Mouse (Mus musculus) heart, embryonic 16.5 days (tissue): Measurements from ENCODE around the gene Syndig1l. TPM values are rescaled to one million over a fixed set of nuclear protein-coding genes. Genes with fewer than 3 reads are reported as not detected.

ENCODE experiments used
- ATAC-seq: fragments of 200-750 bp; cut with Nextera tagmentation; replicated peaks from 2 replicates; pipeline ENCODE4 v1.8.0; 2017; ENCODE audit warnings: moderate number of reproducible peaks; ENCODE audit not compliant: insufficient read depth, low FRiP score; ENCODE audit errors: extremely low read depth
- H3K27ac ChIP-seq: fragments of 300-500 bp; sonication (generic); 2 replicates; pipeline ENCODE4 v1.5.1; 2014; ENCODE audit warnings: mild to moderate bottlenecking, low read length, control low read depth, moderate library complexity
- H3K27me3 ChIP-seq: fragments of 300-500 bp; sonication (generic); 2 replicates; pipeline ENCODE4 v1.6.1; 2014; ENCODE audit warnings: low read length, mixed read lengths; ENCODE audit not compliant: control insufficient read depth, insufficient read depth
- H3K36me3 ChIP-seq: fragments of 300-500 bp; sonication (generic); 2 replicates; pipeline ENCODE4 v1.6.1; 2014; ENCODE audit not compliant: control insufficient read depth, insufficient read depth
- H3K4me1 ChIP-seq: fragments of 300-500 bp; sonication (generic); 2 replicates; pipeline ENCODE4 v1.6.1; 2014; ENCODE audit warnings: low read length, mixed read lengths; ENCODE audit not compliant: control insufficient read depth, insufficient read depth
- H3K4me2 ChIP-seq: fragments of 300-500 bp; sonication (generic); 2 replicates; pipeline ENCODE4 v1.6.1; 2014; ENCODE audit warnings: low read depth, mild to moderate bottlenecking, control low read depth, low read length
- H3K4me3 ChIP-seq: fragments of 300-500 bp; sonication (generic); 2 replicates; pipeline ENCODE4 v1.5.1; 2014; ENCODE audit warnings: mild to moderate bottlenecking, control low read depth, low read length
- H3K9ac ChIP-seq: fragments of 300-500 bp; sonication (generic); 2 replicates; pipeline ENCODE4 v1.6.1; 2014; ENCODE audit warnings: low read length, control low read depth
- H3K9me3 ChIP-seq: fragments of 300-500 bp; sonication (generic); replicated peaks from 2 replicates; pipeline ENCODE4 v1.6.1; 2016; ENCODE audit warnings: low read length; ENCODE audit not compliant: control insufficient read depth
- WGBS: fragments of 180-500 bp; shearing (Covaris S2); extraction: QIAGEN DNeasy Blood & Tissue Kit; methylation state at CpG from one replicate; pipeline ENCODE4 v1.1.7; 2014; 5-methylcytosine and 5-hydroxymethylcytosine counted together
- polyA plus RNA-seq: library from polyadenylated mRNA; unstranded; fragments of >200 nt; fragmentation: Nextera tagmentation; extraction: Ambion mirVana; gene quantifications from 2 replicates; pipeline ENCODE4 v1.2.1, GENCODE M21; 2015

The Syndig1l gene
- 0.14 TPM in 1 of 2 replicates, not detected in the other for polyA plus RNA-seq

DNA sequence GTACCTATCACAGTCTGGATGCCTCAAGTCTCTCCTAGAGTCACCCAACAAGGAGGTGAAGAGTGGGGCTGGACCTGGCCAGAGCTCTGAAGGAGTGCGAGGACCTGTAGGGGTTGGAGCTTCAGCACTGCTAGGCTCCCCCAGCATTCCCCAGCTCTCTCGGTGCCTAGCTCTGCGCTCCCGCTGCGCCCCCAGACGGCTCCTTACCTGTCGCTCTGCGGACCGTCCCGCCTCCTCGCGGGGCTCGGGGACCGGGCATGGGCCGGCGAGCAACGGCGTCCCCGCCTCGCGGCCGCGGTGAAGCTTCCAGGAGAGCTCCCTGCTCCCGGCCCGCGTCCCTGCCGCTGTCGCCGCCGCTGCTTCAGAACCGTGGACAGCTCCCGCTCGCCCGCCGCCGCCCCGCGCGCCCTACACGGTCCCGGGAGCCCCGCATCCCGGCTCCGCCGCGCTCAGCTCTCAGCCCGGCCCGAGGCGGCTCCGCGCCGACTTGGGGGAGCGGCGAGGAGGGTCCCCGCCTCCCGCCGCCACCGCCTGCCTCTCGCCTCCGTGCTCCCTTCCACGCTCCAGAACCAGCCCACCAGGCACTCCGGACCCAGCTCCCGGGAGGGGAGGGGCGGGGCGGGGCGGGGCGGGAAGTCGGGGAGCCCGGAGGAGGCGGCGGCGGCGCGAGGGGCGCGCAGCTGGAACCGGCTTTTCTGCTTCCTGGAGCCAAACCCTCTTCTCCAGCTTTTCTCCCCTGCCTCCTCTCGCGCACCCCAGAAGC, at the start of gene Syndig1l:
TSS of gene Syndig1l (minus strand) at position 513 of the 763 bp plus-strand sequence.
- H3K27me3 ChIP-seq: peaks cover 49% of the 10 kb centered on the region

DNA sequence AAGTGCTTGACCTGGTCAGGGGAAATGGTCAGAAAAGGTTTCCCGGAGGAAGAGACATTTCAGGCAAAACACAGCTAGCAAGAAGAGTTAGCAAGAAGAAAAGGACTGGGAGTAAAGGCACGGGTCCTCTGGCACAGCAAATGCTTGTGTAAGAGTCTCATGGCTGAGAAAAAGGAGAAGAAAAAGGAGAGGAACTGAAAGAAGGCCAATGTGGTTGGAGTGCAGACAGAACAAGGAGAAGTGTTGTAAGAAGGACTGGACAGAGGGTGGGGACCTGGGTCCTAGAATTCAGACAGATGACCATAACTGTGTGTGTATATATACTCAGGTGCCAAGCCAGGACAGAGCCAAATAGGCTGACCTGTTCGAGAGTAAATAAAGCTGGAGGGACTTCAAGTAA, 49.5 kb upstream of the Syndig1l start:
- no peak overlapping the region for H3K4me2 ChIP-seq
- H3K4me3 ChIP-seq: no peak overlapping the region
- H3K36me3 ChIP-seq: no peaks in the 10 kb centered on the region
- 61% methylated on average over 3 of the region's 3 CpGs for WGBS
- H3K4me1 ChIP-seq: no peaks in the 10 kb centered on the region
- no peak overlapping the region for H3K9ac ChIP-seq
- H3K9me3 ChIP-seq: no peaks in the 10 kb centered on the region
- no peak for ATAC-seq
- H3K27ac ChIP-seq: no peak overlapping the region
- 0 out of 2 replicates have a peak, but pooled peaks cover 2% of the 10 kb centered on the region for H3K27me3 ChIP-seq

More for the DNA sequence above, at the start of gene Syndig1l:
- no peaks in the 10 kb centered on the region for H3K36me3 ChIP-seq
- ATAC-seq: peak; percentile 65
- WGBS: 2% methylated on average over 59 of the region's 79 CpGs
- H3K4me1 ChIP-seq: no peaks in the 10 kb centered on the region
- peak within 1 kb of the TSS; percentile 53 for H3K4me3 ChIP-seq
- no peaks in the 10 kb centered on the region for H3K9me3 ChIP-seq
- peak within 1 kb of the TSS; percentile 79 for H3K4me2 ChIP-seq
- no peak within 1 kb of the TSS for H3K9ac ChIP-seq
- no peak within 1 kb of the TSS for H3K27ac ChIP-seq

- Histone ChIP-seq H3K9me3 (no peaks in the 10 kb centered on the region), H3K4me3 (no peak overlapping the region), H3K27ac (no peak overlapping the region), H3K36me3 (no peaks in the 10 kb centered on the region), H3K27me3 (0 out of 2 replicates have a peak, but pooled peaks cover 2% of the 10 kb centered on the region), H3K9ac (no peak overlapping the region), H3K4me2 (no peak overlapping the region), H3K4me1 (no peaks in the 10 kb centered on the region)
- WGBS: 43% methylated on average over 4 of the region's 4 CpGs
- no peak for ATAC-seq
Observed at GRCm38 (mm10) chr12:84745700-84746099, 47.1 kb upstream of the Syndig1l start.

DNA sequence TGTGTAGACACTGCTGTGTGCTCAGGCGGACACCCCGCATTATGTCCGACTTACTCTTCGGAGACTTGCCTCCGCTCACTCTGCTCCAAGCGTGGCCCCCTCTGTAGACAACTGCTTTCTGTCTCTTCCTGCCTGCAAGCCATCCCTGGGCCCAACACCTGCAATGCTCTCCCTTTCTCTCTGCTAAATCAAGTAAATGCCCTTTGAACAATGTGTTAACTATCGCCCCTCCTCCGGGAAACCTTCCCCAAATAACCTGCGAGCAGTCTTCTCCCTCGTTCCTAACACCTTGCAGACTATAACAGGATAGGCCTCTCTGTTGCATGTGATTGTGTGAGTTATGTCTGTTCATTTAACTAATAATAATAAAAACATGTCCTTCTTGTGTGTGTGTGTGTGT, 44.9 kb upstream of the Syndig1l start:
- Histone ChIP-seq H3K9me3 (no peaks in the 10 kb centered on the region), H3K27me3 (0 out of 2 replicates have a peak, but pooled peaks cover 2% of the 10 kb centered on the region), H3K4me2 (no peak overlapping the region), H3K9ac (no peak overlapping the region), H3K36me3 (no peaks in the 10 kb centered on the region), H3K4me1 (no peaks in the 10 kb centered on the region), H3K27ac (no peak overlapping the region), H3K4me3 (no peak overlapping the region)
- WGBS: 84% methylated on average over 10 of the region's 10 CpGs
- no peak for ATAC-seq

DNA sequence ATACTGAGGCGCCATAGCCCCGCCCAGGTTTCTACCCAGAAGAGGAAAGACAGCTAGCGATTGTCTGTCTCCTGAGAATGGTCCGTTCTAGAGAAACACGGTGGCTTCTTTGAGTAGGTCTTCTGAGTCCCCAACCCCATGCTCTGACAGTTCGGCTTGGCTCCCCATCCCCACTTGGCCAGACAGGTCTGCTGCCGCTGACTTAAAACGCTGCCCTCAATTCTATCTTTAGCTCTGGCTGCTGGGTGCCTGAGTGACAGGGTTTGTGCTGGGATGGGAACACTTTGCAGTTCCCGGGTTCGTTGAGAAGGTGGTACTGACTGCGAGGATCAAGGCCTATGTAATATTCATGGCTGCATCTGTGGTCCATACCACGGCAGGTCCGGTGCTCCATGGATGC, 34.7 kb upstream of the Syndig1l start:
- Histone ChIP-seq H3K27ac (no peak overlapping the region), H3K9ac (no peak overlapping the region), H3K4me3 (no peak overlapping the region), H3K36me3 (no peaks in the 10 kb centered on the region), H3K4me1 (peaks cover 2% of the 10 kb centered on the region), H3K27me3 (no peaks in the 10 kb centered on the region), H3K4me2 (no peak overlapping the region; the same call in 1 of the 2 replicates), H3K9me3 (no peaks in the 10 kb centered on the region)
- 48% methylated on average over 13 of the region's 13 CpGs for WGBS
- ATAC-seq: no peak

GRCm38 (mm10) chr12:84728421-84728820, 29.8 kb upstream of the Syndig1l start:
- peaks cover 2% of the 10 kb centered on the region for H3K4me1 ChIP-seq
- WGBS: 93% methylated on average over 10 of the region's 10 CpGs
- H3K27ac ChIP-seq: no peak overlapping the region
- H3K9me3 ChIP-seq: no peaks in the 10 kb centered on the region
- no peaks in the 10 kb centered on the region for H3K27me3 ChIP-seq
- no peaks in the 10 kb centered on the region for H3K36me3 ChIP-seq
- H3K9ac ChIP-seq: no peak overlapping the region
- no peak overlapping the region for H3K4me3 ChIP-seq
- no peak for ATAC-seq
- H3K4me2 ChIP-seq: no peak overlapping the region

DNA sequence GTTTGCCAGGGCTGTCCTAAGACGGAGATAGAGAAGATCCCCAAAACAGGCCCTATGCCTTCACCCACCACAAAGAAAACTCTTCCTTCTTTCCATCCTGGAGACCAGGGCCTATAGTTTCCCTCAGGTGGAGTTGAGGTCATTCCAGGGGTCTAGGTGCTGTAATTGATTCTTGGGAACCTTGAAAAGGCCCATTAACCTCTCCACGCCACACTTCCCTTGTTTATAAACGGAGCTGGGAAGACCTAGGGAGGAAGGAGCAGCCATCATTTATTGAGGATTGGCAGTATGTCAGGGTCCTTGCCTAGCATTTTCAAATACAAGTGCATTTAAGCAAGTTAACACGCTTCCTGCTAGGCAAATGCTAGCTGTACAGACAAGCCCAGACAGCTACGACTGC, 28.8 kb upstream of the Syndig1l start:
- Histone ChIP-seq H3K4me3 (no peak overlapping the region), H3K4me1 (no peaks in the 10 kb centered on the region), H3K4me2 (no peak overlapping the region), H3K27me3 (no peaks in the 10 kb centered on the region), H3K27ac (no peak overlapping the region), H3K9me3 (no peaks in the 10 kb centered on the region), H3K9ac (no peak overlapping the region), H3K36me3 (no peaks in the 10 kb centered on the region)
- 67% methylated on average over 5 of the region's 5 CpGs for WGBS
- no peak for ATAC-seq

- whole genome bisulfite sequencing: 36% methylated on average over 4 of the region's 4 CpGs
- Histone ChIP-seq H3K9me3 (no peaks in the 10 kb centered on the region), H3K4me1 (no peaks in the 10 kb centered on the region), H3K36me3 (no peaks in the 10 kb centered on the region), H3K4me2 (no peak overlapping the region), H3K27ac (no peak overlapping the region), H3K4me3 (no peak overlapping the region), H3K9ac (no peak overlapping the region), H3K27me3 (no peaks in the 10 kb centered on the region)
- ATAC-seq: no peak
Observed at GRCm38 (mm10) chr12:84726986-84727385, 28.4 kb upstream of the Syndig1l start.

GRCm38 (mm10) chr12:84726391-84726790, 27.8 kb upstream of the Syndig1l start:
- 80% methylated on average over 4 of the region's 4 CpGs for WGBS
- Histone ChIP-seq H3K4me3 (no peak overlapping the region), H3K36me3 (no peaks in the 10 kb centered on the region), H3K9ac (no peak overlapping the region), H3K4me2 (no peak overlapping the region), H3K27ac (no peak overlapping the region), H3K4me1 (no peaks in the 10 kb centered on the region), H3K9me3 (no peaks in the 10 kb centered on the region), H3K27me3 (no peaks in the 10 kb centered on the region)
- ATAC-seq: no peak
